Mouse (Mus musculus) Patski (cell line): ENCODE measurements around the gene Cavin2. TPM values are rescaled to one million over a fixed set of nuclear protein-coding genes. Genes with fewer than 3 reads are reported as not detected.

Experiments
- ATAC-seq: fragments of 100-300 bp; one replicate; pipeline ENCODE4 v1.8.0; 2021
- CTCF ChIA-PET: fragments of 350-600 bp; sonication (Branson Sonifier 250); formaldehyde crosslinking; loops from one replicate; lab custom pipeline; 2022; ENCODE audit warnings: inconsistent platforms; lab: Charles Lee
- POLR2A ChIA-PET: fragments of 350-600 bp; sonication (Branson Sonifier 250); formaldehyde crosslinking; loops from one replicate; lab custom pipeline; 2022; ENCODE audit warnings: antibody characterized with exemption, inconsistent platforms; lab: Charles Lee
- DNase-seq: peaks from one replicate; pipeline ENCODE4 v3.0.0-alpha.2; 2011; ENCODE audit warnings: low read depth, low spot score
- H3K27me3 ChIP-seq: fragments of 371-371 bp; one replicate; pipeline ENCODE4 v1.5.1; 2021
- CTCF ChIP-seq: fragments of 100-300 bp; IDR thresholded peaks from one replicate; pipeline ENCODE4 v1.5.1; 2021
- in situ Hi-C: fragments of 300-500 bp; cut with MboI; formaldehyde crosslinking; loops from 3 replicates; pipeline ENCODE4 v1.11.1; 2018; ENCODE audit warnings: low pct_unique_long_range_greater_than_20kb, mixed read lengths
- polyA plus RNA-seq: library from polyadenylated mRNA; unstranded; gene quantifications from one replicate; pipeline ENCODE4 v1.2.3, GENCODE M21; 2021

Cavin2 gene
- polyA plus RNA-seq = 17.6 TPM

DNA sequence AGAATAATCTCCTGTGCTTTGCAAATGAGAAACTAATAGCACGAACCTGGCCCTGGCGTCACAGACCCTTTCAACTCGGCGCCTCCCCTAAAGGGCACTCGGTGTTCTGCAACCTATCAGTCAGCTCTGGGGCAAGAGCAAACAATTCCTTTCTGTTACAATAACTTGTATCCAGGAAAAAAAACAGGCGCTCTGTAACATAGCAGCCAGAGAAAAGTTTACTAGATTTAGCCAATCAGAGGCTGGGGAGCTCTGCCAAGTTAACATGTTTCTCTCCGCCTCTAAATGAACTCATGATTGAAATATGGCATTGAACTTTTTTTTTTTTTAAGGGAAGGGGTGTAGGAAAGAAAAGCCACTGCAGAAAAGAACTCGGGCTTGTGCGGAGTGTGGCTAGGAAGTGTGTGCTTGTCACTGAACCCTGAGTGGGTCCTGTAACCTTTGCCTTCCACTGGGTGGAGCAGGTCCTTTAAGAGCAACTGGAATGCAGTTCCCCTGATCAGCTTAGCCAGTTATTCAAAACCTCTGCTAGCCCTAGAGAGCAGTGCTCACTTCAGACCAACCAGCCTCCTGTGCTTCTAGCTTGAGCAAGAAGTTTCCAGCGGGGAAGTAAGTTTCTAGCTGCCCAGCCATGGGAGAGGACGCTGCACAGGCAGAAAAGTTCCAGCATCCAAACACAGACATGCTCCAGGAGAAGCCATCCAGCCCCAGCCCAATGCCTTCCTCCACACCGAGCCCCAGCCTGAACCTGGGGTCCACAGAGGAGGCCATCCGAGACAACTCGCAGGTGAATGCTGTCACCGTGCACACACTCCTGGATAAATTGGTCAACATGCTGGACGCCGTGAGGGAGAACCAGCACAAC lies at the start of gene Cavin2:
TSS of gene Cavin2 (plus strand) at position 372 of the 865 bp plus-strand sequence.
- in situ Hi-C loops = no loop called here
- DNase-seq (peak; percentile 39), ATAC-seq (peak; percentile 82)
- CTCF ChIA-PET = interaction anchor here (0.7 to 1.5 kb wide), 7 partner anchors 10 to 327 kb away, joined by 3 to 6 read pairs (median 3); no protein-coding TSS in a partner anchor
- no peaks in the 10 kb centered on the region for H3K27me3 ChIP-seq
- POLR2A ChIA-PET = interaction anchor here (0.6 to 1.5 kb wide), 3 partner anchors 113 to 165 kb away, joined by 3 to 4 read pairs (median 3); no protein-coding TSS in a partner anchor
- TF ChIP-seq CTCF = peak; percentile 29

DNA sequence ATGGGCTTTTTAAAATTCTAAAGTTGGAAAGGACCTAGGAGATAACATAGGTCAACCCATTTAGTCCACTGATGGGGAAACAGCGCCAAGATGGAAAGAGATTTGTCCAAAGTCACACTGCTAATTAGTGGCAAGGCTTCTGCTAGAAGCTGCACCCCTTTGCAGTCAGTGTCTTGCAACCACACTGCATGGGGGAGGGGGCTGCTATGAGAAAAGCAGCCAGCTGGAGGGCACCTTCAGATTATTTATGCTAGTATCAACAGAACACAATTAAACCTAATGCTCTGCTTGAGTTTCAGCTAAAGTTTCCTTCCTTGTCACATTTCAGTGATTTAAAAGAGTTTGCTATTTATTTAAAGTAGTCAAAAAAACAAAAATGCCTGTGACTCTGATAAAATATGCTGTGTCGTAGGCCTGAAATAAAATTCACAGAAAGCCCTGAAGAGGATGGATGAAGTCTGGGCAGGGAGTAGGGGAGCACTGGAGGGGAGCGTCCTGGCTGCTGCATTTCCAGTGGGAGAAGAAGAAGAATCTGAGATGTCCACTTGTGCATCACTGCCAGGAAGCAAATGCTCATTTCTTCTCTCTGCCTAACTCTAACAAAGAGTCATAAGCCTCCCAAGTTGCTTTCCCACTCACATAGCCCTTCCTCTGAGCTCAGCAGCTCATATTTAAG lies 47.5 kb upstream of the Cavin2 start:
- TF ChIP-seq CTCF = no peak
- CTCF ChIA-PET = interaction anchor here (1.0 to 1.4 kb wide), 2 partner anchors 14 to 19 kb away, joined by 3 read pairs; no protein-coding TSS in a partner anchor
- H3K27me3 ChIP-seq = no peaks in the 10 kb centered on the region
- ATAC-seq (no peak), DNase-seq (no peak)
- POLR2A ChIA-PET = no interaction called here
- in situ Hi-C loops = no loop called here

DNA sequence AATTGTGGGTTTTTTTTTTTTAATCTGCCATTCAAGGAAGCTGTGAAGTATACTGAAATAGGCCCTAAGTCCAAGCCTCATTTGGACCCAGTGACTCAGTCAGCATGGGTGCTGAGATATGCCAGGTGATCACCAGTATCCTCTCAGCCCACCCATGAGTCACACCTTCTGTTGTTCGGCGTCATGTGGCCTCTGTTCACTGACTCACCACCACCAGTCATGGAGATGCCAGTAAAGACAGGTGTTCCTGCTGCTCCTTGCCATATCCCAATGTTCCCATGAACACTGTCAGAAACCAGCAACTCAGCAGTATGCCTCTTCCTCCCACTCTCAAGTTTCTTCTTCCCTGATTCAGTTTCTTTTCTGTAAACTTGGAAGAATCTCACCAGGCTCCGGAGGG lies 45.6 kb upstream of the Cavin2 start:
- no peak for TF ChIP-seq CTCF
- peak; percentile 65 for ATAC-seq
- H3K27me3 ChIP-seq = no peaks in the 10 kb centered on the region
- in situ Hi-C loops = no loop called here
- CTCF ChIA-PET = interaction anchor here (1.4 to 1.5 kb wide), 2 partner anchors 46 to 99 kb away, joined by 3 read pairs; no protein-coding TSS in a partner anchor
- DNase-seq = peak; percentile 19
- POLR2A ChIA-PET = interaction anchor here (0.6 kb wide), 1 partner anchor 16 kb away, joined by 3 read pairs; no protein-coding TSS in a partner anchor

DNA sequence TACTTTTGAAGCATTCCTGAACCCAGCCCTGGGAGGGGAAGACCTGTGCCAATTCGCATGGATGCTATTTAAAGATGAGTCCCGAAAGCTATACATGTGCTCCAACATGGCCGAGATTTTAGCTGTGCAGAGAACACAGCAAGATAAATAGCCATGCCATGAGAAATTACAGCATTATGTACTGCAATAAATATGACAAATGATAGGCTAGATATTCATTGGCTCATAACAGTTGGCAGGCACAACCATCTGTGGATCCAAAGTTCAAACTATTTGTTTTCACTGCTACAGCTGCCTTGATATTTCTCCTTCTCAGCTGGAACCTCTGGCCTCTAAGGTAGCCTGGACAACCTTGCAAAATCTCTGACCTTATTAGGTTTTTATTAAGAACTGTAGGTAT lies 45.1 kb upstream of the Cavin2 start:
- TF ChIP-seq CTCF = no peak
- DNase-seq (no peak), ATAC-seq (no peak)
- CTCF ChIA-PET = interaction anchor here (1.4 to 1.5 kb wide), 2 partner anchors 47 to 100 kb away, joined by 3 read pairs; no protein-coding TSS in a partner anchor
- POLR2A ChIA-PET = interaction anchor here (0.7 kb wide), 1 partner anchor 15 kb away, joined by 3 read pairs; no protein-coding TSS in a partner anchor
- in situ Hi-C loops = no loop called here
- no peaks in the 10 kb centered on the region for H3K27me3 ChIP-seq

DNA sequence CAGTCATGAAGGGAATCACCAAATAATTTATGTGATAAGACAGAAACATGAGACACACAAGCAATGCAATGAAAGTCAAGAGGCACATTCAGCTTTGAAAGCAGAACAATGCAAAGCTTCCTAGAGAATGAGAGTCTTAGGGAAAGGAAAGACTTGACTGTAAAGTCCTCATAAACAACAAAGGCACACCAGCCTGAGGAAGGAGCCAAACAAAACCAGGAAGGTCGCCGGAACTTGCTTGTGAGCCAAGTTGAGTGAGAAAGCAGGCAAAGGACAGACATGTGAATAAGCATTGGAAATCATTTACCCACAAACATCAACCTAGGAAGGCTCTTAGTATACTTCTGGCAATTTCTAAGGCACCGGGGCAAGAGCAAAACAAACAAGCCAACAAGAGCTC lies 43.5 kb upstream of the Cavin2 start:
- ATAC-seq (no peak), DNase-seq (no peak)
- ChIA-PET CTCF (interaction anchor here (1.4 kb wide), 1 partner anchor 98 kb away, joined by 3 read pairs; no protein-coding TSS in a partner anchor), POLR2A (no interaction called here)
- no peaks in the 10 kb centered on the region for H3K27me3 ChIP-seq
- in situ Hi-C loops = no loop called here
- TF ChIP-seq CTCF = no peak

DNA sequence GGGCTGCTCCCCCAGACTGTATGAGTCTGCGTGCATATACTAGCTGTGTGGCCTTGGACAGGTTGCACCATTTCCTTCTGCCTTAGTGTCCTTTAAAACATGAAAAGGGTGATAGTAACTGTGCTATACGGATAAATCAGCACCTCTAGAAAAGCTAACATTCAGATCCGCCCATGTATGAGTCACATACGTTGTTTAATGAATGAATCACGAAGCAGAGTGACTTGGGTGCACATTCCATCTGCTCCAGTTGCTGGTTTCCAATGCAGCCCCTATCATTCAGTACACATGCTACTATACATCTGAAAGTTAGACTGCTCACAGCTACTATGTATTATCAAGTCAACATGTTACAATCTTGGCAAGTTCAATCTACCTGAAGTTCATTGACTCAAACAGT lies 38.6 kb upstream of the Cavin2 start:
- ChIA-PET CTCF (interaction anchor here (0.9 kb wide), 1 partner anchor 11 kb away, joined by 3 read pairs; no protein-coding TSS in a partner anchor), POLR2A (no interaction called here)
- TF ChIP-seq CTCF = no peak

DNA sequence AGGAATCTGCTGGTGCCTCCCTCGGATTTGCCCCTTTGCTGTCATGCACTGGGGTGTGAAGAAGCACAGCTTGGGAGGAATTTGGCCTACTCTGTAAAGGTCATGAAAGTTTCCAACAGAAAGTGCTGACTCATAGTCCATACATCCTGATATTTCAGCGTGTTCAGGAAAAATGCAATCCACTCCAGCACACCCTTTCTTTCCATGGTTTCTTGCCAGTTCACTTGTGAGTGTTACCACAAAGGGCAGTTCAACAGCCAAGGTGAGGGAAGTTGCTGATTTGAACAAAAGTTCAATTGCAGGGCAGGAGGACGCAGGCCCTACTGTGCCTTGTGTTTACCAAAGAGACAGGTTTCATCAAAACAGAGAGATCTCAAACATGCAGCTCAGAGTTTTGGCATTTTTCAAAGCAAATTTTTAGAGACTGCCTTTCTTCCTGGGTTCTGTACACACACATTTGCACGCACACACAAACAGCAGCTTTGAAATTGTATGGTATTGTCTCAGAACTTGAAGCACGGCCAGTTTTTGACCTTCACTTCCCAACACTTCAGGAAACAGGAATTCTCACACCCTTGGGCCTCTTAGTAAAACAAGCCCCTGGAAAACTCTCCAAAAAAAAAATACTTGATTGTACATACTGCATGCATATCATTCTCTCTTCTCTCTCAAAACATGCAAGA lies 23.7 kb upstream of the Cavin2 start:
- in situ Hi-C loops = no loop called here
- no peaks in the 10 kb centered on the region for H3K27me3 ChIP-seq
- peak; percentile 31 for DNase-seq
- POLR2A ChIA-PET = interaction anchor here (0.8 kb wide), 1 partner anchor 29 kb away, joined by 5 read pairs; no protein-coding TSS in a partner anchor
- TF ChIP-seq CTCF = no peak
- CTCF ChIA-PET = interaction anchor here (1.7 kb wide), 1 partner anchor 27 kb away, joined by 3 read pairs; no protein-coding TSS in a partner anchor
- peak; percentile 75 for ATAC-seq

More for the DNA sequence above, 38.6 kb upstream of the Cavin2 start:
- in situ Hi-C loops = no loop called here
- ATAC-seq = no peak
- no peaks in the 10 kb centered on the region for H3K27me3 ChIP-seq
- no peak for DNase-seq

DNA sequence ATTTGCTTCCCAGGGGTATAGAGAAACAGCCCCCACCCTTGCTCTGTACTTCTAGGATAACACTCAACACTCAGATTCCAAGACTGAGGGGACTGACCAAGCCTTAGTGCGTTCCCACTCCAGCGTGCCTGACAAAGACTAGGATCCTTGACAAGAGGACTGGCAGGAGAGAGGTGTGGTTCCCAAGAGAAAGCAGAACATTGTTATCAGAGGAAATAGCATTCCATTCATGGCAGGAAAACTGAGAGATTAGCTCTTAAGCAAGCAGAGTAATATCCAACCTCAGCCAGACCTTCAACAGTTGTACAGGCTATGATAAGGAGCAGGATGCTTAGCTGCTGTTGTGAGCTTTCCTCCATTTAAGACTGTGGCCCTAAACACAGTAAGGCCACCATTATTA lies 23.0 kb upstream of the Cavin2 start:
- ChIA-PET POLR2A (interaction anchor here (0.6 to 0.8 kb wide), 2 partner anchors 29 to 307 kb away, joined by 3 to 5 read pairs; no protein-coding TSS in a partner anchor), CTCF (interaction anchor here (1.7 kb wide), 1 partner anchor 27 kb away, joined by 3 read pairs; no protein-coding TSS in a partner anchor)
- H3K27me3 ChIP-seq = no peaks in the 10 kb centered on the region
- in situ Hi-C loops = no loop called here
- TF ChIP-seq CTCF = no peak
- DNase-seq (no peak), ATAC-seq (no peak)

DNA sequence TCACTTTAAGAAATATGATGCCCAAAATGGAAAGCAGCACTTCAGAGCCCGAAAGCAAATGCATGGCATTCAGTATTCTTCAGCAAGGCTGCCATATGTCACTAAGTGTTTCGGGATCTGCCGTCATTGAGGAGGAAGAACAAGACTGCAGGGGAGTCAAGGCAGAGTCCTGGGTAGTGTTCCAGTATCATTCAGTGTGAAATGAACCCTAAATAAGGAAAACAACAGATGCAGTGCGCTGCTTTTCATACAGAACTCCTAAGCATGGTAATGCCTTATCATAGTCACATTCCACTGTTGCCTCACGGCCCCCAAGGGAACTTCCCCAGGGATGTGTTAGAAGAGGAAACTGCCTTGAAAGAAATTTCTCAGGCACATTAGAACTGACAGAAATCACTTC lies 21.8 kb upstream of the Cavin2 start:
- ChIA-PET POLR2A (no interaction called here), CTCF (no interaction called here)
- in situ Hi-C loops = no loop called here
- H3K27me3 ChIP-seq = no peaks in the 10 kb centered on the region
- no peak for TF ChIP-seq CTCF
- DNase-seq = no peak
- ATAC-seq = no peak
